Mouse (Mus musculus): ENCODE data around the gene Sema4c. TPM values are rescaled to one million over a fixed set of nuclear protein-coding genes. Genes with fewer than 3 reads are reported as not detected.
"Not testable (repeated sequence)": the region's sequence is repeated elsewhere in the genome, so short reads cannot be mapped to it uniquely, and the experiment has no call there.

Gene Sema4c
- total RNA-seq, 2 experiments from 2014 or later = 16.2 to 20.2 TPM

GRCm38 (mm10) chr1:36540807-36541206 lies 17.3 kb downstream of the Sema4c start:
- no peak for DNase-seq (ENCODE audit: low spot score in 2 of 2)
- intact Hi-C loops (cut with DNase I) = no loop called here

- no peak for DNase-seq (ENCODE audit: low spot score in 2 of 2)
- intact Hi-C loops (cut with DNase I) = no loop called here
Observed at GRCm38 (mm10) chr1:36540132-36540531, 18.0 kb downstream of the Sema4c start.

- intact Hi-C loops (cut with DNase I) = no loop called here
- no peak for DNase-seq (ENCODE audit: low spot score in 2 of 2)
Observed at GRCm38 (mm10) chr1:36539186-36539585, 19.0 kb downstream of the Sema4c start, which contains the start of gene Gm42417. Gm42417 (minus strand) TSS chr1:36539429.

GRCm38 (mm10) chr1:36538727-36539126 lies 19.4 kb downstream of the Sema4c start:
- DNase-seq (ENCODE audit: low spot score in 2 of 2) = no peak
- intact Hi-C loops (cut with DNase I) = no loop called here

- DNase-seq (ENCODE audit: low spot score in 2 of 2); intact Hi-C loops (cut with DNase I): not testable (repeated sequence)
Observed at GRCm38 (mm10) chr1:36536783-36537182, 21.4 kb downstream of the Sema4c start, which contains the start of gene Ankrd23. Ankrd23 (minus strand) TSS chr1:36536883.

GRCm38 (mm10) chr1:36536397-36536728 lies 21.8 kb downstream of the Sema4c start:
- DNase-seq (ENCODE audit: low spot score in 2 of 2) = no peak
- intact Hi-C loops (cut with DNase I) = no loop called here

- no peak for DNase-seq (ENCODE audit: low spot score in 2 of 2)
- intact Hi-C loops (cut with DNase I) = no loop called here
Observed at GRCm38 (mm10) chr1:36535477-36536396, 22.4 kb downstream of the Sema4c start.

- DNase-seq (ENCODE audit: low spot score in 2 of 2) = no peak
- intact Hi-C loops (cut with DNase I) = no loop called here
Observed at GRCm38 (mm10) chr1:36534595-36535058, 23.5 kb downstream of the Sema4c start.

GRCm38 (mm10) chr1:36533546-36533945 lies 24.6 kb downstream of the Sema4c start:
- intact Hi-C loops (cut with DNase I) = no loop called here

GRCm38 (mm10) chr1:36531461-36531860 lies 26.7 kb downstream of the Sema4c start:
- intact Hi-C loops (cut with DNase I) = no loop called here
- no peak for DNase-seq (ENCODE audit: low spot score in 2 of 2)

More at GRCm38 (mm10) chr1:36533546-36533945, 24.6 kb downstream of the Sema4c start:
- DNase-seq (ENCODE audit: low spot score in 2 of 2) = no peak

GRCm38 (mm10) chr1:36530962-36531361 lies 27.2 kb downstream of the Sema4c start:
- DNase-seq (ENCODE audit: low spot score in 2 of 2) = no peak
- intact Hi-C loops (cut with DNase I) = no loop called here

GRCm38 (mm10) chr1:36530485-36530884 lies 27.7 kb downstream of the Sema4c start:
- no peak for DNase-seq (ENCODE audit: low spot score in 2 of 2)
- intact Hi-C loops (cut with DNase I) = no loop called here

GRCm38 (mm10) chr1:36529875-36530274 lies 28.3 kb downstream of the Sema4c start:
- DNase-seq (ENCODE audit: low spot score in 2 of 2) = no peak
- intact Hi-C loops (cut with DNase I) = no loop called here

GRCm38 (mm10) chr1:36529274-36529673 lies 28.9 kb downstream of the Sema4c start:
- DNase-seq (ENCODE audit: low spot score in 2 of 2) = no peak
- intact Hi-C loops (cut with DNase I) = no loop called here

- intact Hi-C loops (cut with DNase I) = no loop called here
- DNase-seq (ENCODE audit: low spot score in 2 of 2) = no peak
Observed at GRCm38 (mm10) chr1:36528351-36528750, 29.8 kb downstream of the Sema4c start.

GRCm38 (mm10) chr1:36526903-36527302 lies 31.2 kb downstream of the Sema4c start:
- no peak for DNase-seq (ENCODE audit: low spot score in 2 of 2)
- intact Hi-C loops (cut with DNase I) = no loop called here

- intact Hi-C loops (cut with DNase I) = no loop called here
- no peak for DNase-seq (ENCODE audit: low spot score in 2 of 2)
Observed at GRCm38 (mm10) chr1:36525774-36526173, 32.4 kb downstream of the Sema4c start.

GRCm38 (mm10) chr1:36524058-36524457 lies 34.1 kb downstream of the Sema4c start:
- no peak for DNase-seq (ENCODE audit: low spot score in 2 of 2)

GRCm38 (mm10) chr1:36523332-36524013 lies 34.7 kb downstream of the Sema4c start:
- no peak for DNase-seq (ENCODE audit: low spot score in 2 of 2)
- intact Hi-C loops (cut with DNase I) = no loop called here

More at GRCm38 (mm10) chr1:36524058-36524457, 34.1 kb downstream of the Sema4c start:
- intact Hi-C loops (cut with DNase I) = no loop called here

GRCm38 (mm10) chr1:36522210-36522609 lies 35.9 kb downstream of the Sema4c start:
- no peak for DNase-seq (ENCODE audit: low spot score in 2 of 2)
- intact Hi-C loops (cut with DNase I) = no loop called here

Data from left cerebral cortex, postnatal 14 days (tissue).